Mouse (Mus musculus) stomach, postnatal 0 days (tissue): ENCODE measurements around the gene Bax.

Source experiments
- CTCF ChIP-seq: IDR thresholded peaks from 2 replicates; pipeline ENCODE4 v1.5.1; 2016; ENCODE audit warnings: antibody characterized with exemption, low read depth, mild to moderate bottlenecking, moderate library complexity
- EP300 ChIP-seq: optimal IDR thresholded peaks from 2 replicates; pipeline ENCODE3; 2016; ENCODE audit warnings: antibody characterized with exemption

DNA sequence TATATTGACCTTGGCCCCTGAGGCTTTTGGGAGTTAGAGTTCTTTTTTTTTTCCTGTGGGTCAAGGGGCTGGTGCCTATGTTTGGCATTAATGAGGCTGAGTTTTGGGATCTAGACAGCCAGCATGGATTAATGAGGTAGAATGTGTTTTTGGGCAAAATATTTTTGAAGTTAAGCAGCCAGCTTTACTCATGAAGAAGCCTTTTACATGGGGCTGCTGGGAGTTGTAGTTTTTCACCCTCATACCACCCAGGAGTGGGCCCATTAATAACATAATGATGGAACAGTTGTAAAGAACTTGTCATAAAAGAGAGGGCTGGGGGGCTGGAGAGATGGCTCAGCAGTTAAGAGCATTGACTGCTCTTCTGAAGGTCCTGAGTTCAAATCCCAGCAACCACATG lies 20.1 kb downstream of the Bax start:
- TF ChIP-seq CTCF: no peak
- TF ChIP-seq EP300: no peak
